11 mouse cellular contexts compared by ENCODE assay signal in the genomic region with DNA sequence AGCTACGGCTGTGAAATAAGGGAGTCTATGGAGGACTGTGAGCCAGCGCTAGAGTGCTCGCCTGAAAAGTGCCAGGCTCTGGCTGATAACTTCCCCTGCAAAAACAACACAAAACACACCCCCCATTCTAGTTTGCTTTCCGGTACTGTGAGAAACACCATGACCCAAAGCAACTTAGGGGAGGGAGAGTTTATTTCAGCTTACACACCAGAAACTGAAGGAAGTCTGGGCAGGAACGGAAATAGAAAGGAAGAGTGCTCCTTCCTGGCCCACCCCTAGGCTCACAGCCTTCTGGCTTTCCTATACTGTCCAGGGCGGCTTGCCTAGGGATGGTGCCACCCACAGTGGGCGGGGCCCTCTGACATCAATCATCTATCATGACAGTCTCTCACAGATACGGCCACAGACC. TPM values are rescaled to one million over a fixed set of nuclear protein-coding genes. Genes with fewer than 3 reads are reported as not detected.
DNase-seq lines count a peak whose midpoint lies in the region; ATAC-seq lines count a peak whose summit lies in the region.
"Had no signal": no experiment of that assay in that cellular context is flagged by ENCODE, and none has a peak within 500 bp of the region (broad histone marks: within the 10 kb centered on the region; RNA-seq: fewer than 3 reads in every experiment).

No protein-coding gene starts in this region.

- peaks cover 61% of the 10 kb centered on the region for H3K36me3 ChIP-seq in liver, embryonic 15.5 days (replicated peaks)
- H3K36me3 ChIP-seq in forebrain, embryonic 14.5 days (ENCODE audit: control insufficient read depth, insufficient read depth, low read length): no peaks in the 10 kb centered on the region
- no peaks in the 10 kb centered on the region for H3K36me3 ChIP-seq in midbrain, embryonic 10.5 days

- no peaks in the 10 kb centered on the region for H3K4me1 ChIP-seq in brown adipose tissue, adult 24 weeks (ENCODE audit: control insufficient read depth, insufficient read depth, insufficient read length, low read length)
- H3K4me1 ChIP-seq in liver, embryonic 15.5 days (replicated peaks): peaks cover 9% of the 10 kb centered on the region; the same call in 1 of the 2 replicates
- no peaks in the 10 kb centered on the region for H3K4me1 ChIP-seq in forebrain, embryonic 14.5 days (ENCODE audit: control insufficient read depth, insufficient read depth, low read length)
- no peaks in the 10 kb centered on the region for H3K4me1 ChIP-seq in midbrain, embryonic 10.5 days

- H3K9me3 ChIP-seq in liver, embryonic 15.5 days (replicated peaks): no peaks in the 10 kb centered on the region
- H3K9me3 ChIP-seq in forebrain, embryonic 14.5 days (replicated peaks; ENCODE audit: control insufficient read depth, low read length): no peaks in the 10 kb centered on the region
- H3K9me3 ChIP-seq in midbrain, embryonic 10.5 days (replicated peaks): no peaks in the 10 kb centered on the region
- H3K9me3 ChIP-seq: G1E had no signal

- peak; percentile 64 for ATAC-seq in liver, embryonic 15.5 days (ENCODE audit: insufficient read depth)
- no peak for ATAC-seq in forebrain, embryonic 14.5 days

- no peak overlapping the region for H3K9ac ChIP-seq in liver, embryonic 15.5 days
- H3K9ac ChIP-seq in forebrain, embryonic 14.5 days (ENCODE audit: low read length): no peak overlapping the region

- peak; percentile 82 for DNase-seq in 416B (ENCODE audit: low read depth)
- peak; percentile 68 for DNase-seq in kidney, adult 18-20 months
- no peak for DNase-seq in forebrain, embryonic 14.5 days (ENCODE audit: low spot score)
- no peak for DNase-seq in cerebellum, adult 9-11 months
- no peak for DNase-seq in midbrain, embryonic 10.5 days (ENCODE audit: low spot score)
- DNase-seq in right cerebral cortex, postnatal 4 days: no peak
- DNase-seq: cerebellum, adult 11-12 months; thymus, adult 2 months had no signal

- no peaks in the 10 kb centered on the region for H3K27me3 ChIP-seq in liver, embryonic 15.5 days
- H3K27me3 ChIP-seq in forebrain, embryonic 14.5 days (replicated peaks; ENCODE audit: control insufficient read depth, insufficient read depth, low read length): no peaks in the 10 kb centered on the region
- H3K27me3 ChIP-seq in midbrain, embryonic 10.5 days (ENCODE audit: low read depth, poor library complexity, severe bottlenecking): no peaks in the 10 kb centered on the region

- H3K4me2 ChIP-seq in liver, embryonic 15.5 days: no peak overlapping the region
- no peak overlapping the region for H3K4me2 ChIP-seq in forebrain, embryonic 14.5 days (ENCODE audit: low read length)

- WGBS in liver, embryonic 15.5 days (ENCODE audit: insufficient replicate concordance): 38% methylated on average over 8 of the region's 8 CpGs
- WGBS in forebrain, embryonic 14.5 days: 84% methylated on average over 8 of the region's 8 CpGs
- WGBS in midbrain, embryonic 10.5 days: 84% methylated on average over 8 of the region's 8 CpGs

- H3K27ac ChIP-seq in brown adipose tissue, adult 24 weeks (replicated peaks; ENCODE audit: low read depth, low read length): 0 out of 2 replicates have a peak overlapping the region, but pooled peaks have one; percentile 4
- H3K27ac ChIP-seq in liver, embryonic 15.5 days (replicated peaks): no peak overlapping the region
- no peak overlapping the region for H3K27ac ChIP-seq in forebrain, embryonic 14.5 days (ENCODE audit: low read depth, low read length)
- H3K27ac ChIP-seq in midbrain, embryonic 10.5 days (replicated peaks): no peak overlapping the region

- H3K4me3 ChIP-seq in brown adipose tissue, adult 24 weeks (ENCODE audit: insufficient read depth, low read depth, low read length): no peak overlapping the region
- H3K4me3 ChIP-seq in liver, embryonic 15.5 days (replicated peaks): no peak overlapping the region
- no peak overlapping the region for H3K4me3 ChIP-seq in forebrain, embryonic 14.5 days (ENCODE audit: low read depth, low read length)
- H3K4me3 ChIP-seq in midbrain, embryonic 10.5 days: no peak overlapping the region

RNA-seq across cellular contexts. Expression of gene Tmem63a, which starts 14.8 kb away (rescaled TPM):
- 6.1 and 6.3 TPM in 2 replicates for polyA plus RNA-seq in brown adipose tissue, adult 24 weeks (2012; ENCODE audit: insufficient read depth, insufficient read length, missing spikeins)
- polyA plus RNA-seq in liver, embryonic 15.5 days (2015; fragmentation: Nextera tagmentation; extraction: Ambion mirVana): 8.0 and 9.3 TPM in 2 replicates
- 1.1 and 1.3 TPM in 2 replicates for polyA plus RNA-seq in forebrain, embryonic 14.5 days (2014; fragmentation: Nextera tagmentation; extraction: Ambion mirVana)
- polyA plus RNA-seq in midbrain, embryonic 10.5 days (2016; fragmentation: Nextera tagmentation; extraction: Ambion mirVana): 2.2 and 3.6 TPM in 2 replicates

RNA-seq across cellular contexts. Expression of gene Lefty1, which starts 22.2 kb away (rescaled TPM):
- polyA plus RNA-seq in brown adipose tissue, adult 24 weeks (2012; ENCODE audit: insufficient read depth, insufficient read length, missing spikeins): not detected in 2 replicates
- 4.8 and 5.2 TPM in 2 replicates for polyA plus RNA-seq in liver, embryonic 15.5 days (2015; fragmentation: Nextera tagmentation; extraction: Ambion mirVana)
- polyA plus RNA-seq in forebrain, embryonic 14.5 days (2014; fragmentation: Nextera tagmentation; extraction: Ambion mirVana): 0.15 and 0.56 TPM in 2 replicates
- polyA plus RNA-seq in midbrain, embryonic 10.5 days (2016; fragmentation: Nextera tagmentation; extraction: Ambion mirVana): 0.60 and 0.67 TPM in 2 replicates
- polyA plus RNA-seq: G1E had no signal

RNA-seq across cellular contexts. Expression of gene Pycr2, which starts 52.9 kb away (rescaled TPM):
- 13.3 and 18.2 TPM in 2 replicates for polyA plus RNA-seq in brown adipose tissue, adult 24 weeks (2012; ENCODE audit: insufficient read depth, insufficient read length, missing spikeins)
- 93.6 and 108 TPM in 2 replicates for polyA plus RNA-seq in liver, embryonic 15.5 days (2015; fragmentation: Nextera tagmentation; extraction: Ambion mirVana)
- polyA plus RNA-seq in forebrain, embryonic 14.5 days (2014; fragmentation: Nextera tagmentation; extraction: Ambion mirVana): 83.2 and 94.0 TPM in 2 replicates
- 134 and 144 TPM in 2 replicates for polyA plus RNA-seq in midbrain, embryonic 10.5 days (2016; fragmentation: Nextera tagmentation; extraction: Ambion mirVana)

Comparison
In these comparisons a context has a peak if more than half of its experiments do, and no peak if none do; other contexts are left out.
1. DNase-seq: peak in 416B (single experiment) and kidney, adult 18-20 months (single experiment); none in forebrain, embryonic 14.5 days (single experiment), cerebellum, adult 9-11 months (single experiment), midbrain, embryonic 10.5 days (single experiment) and right cerebral cortex, postnatal 4 days (single experiment).